In genomic region chr7:118704001-118704850, GRCm38 (mm10) we compare ENCODE assay signal across 8 mouse cellular contexts. TPM values are rescaled to one million over a fixed set of nuclear protein-coding genes. Genes with fewer than 3 reads are reported as not detected.
DNase-seq lines count a peak whose midpoint lies in the region; ATAC-seq and TF ChIP-seq lines count a peak whose summit lies in the region.

No protein-coding gene starts in this region.

- peak overlapping the region; percentile 61; the same call in 1 of the 2 replicates for H3K4me3 ChIP-seq in kidney, postnatal 0 days (replicated peaks; ENCODE audit: low read depth, low read length)
- H3K4me3 ChIP-seq in embryonic facial prominence, embryonic 11.5 days (ENCODE audit: low read depth, low read length) = peak overlapping the region; percentile 90
- H3K4me3 ChIP-seq in intestine, postnatal 0 days (ENCODE audit: low read depth, low read length) = peak overlapping the region; percentile 61
- H3K4me3 ChIP-seq in neural tube, embryonic 14.5 days (ENCODE audit: low read depth, low read length) = peak overlapping the region; percentile 90

- intact Hi-C loops in left cerebral cortex, postnatal 25 days (cut with DNase I) = no loop called here

- H3K4me1 ChIP-seq in kidney, postnatal 0 days (replicated peaks; ENCODE audit: insufficient read depth, low read length) = peaks cover 3% of the 10 kb centered on the region; the same call in 1 of the 2 replicates
- peaks cover 2% of the 10 kb centered on the region; the same call in 1 of the 2 replicates for H3K4me1 ChIP-seq in embryonic facial prominence, embryonic 11.5 days (ENCODE audit: control insufficient read depth, insufficient read depth, low read length)
- peaks cover 4% of the 10 kb centered on the region; the same call in 1 of the 2 replicates for H3K4me1 ChIP-seq in intestine, postnatal 0 days (replicated peaks; ENCODE audit: control insufficient read depth, insufficient read depth, low read length)
- H3K4me1 ChIP-seq in neural tube, embryonic 14.5 days (ENCODE audit: control insufficient read depth, insufficient read depth, low read length) = peaks cover 19% of the 10 kb centered on the region

- peak; percentile 38 for DNase-seq in kidney, postnatal 0 days (ENCODE audit: low spot score)
- DNase-seq in kidney, postnatal 14 days = no peak
- no peak for DNase-seq in embryonic facial prominence, embryonic 11.5 days (ENCODE audit: low spot score)
- no peak for DNase-seq in left cerebral cortex, postnatal 25 days (ENCODE audit: low spot score in 2 of 2)
- no peak for DNase-seq in adrenal gland, postnatal 36 days

- no peak for TF ChIP-seq CTCF in kidney, postnatal 0 days (IDR thresholded peaks at IDR 0.05; ENCODE audit: low read depth)
- no peak for TF ChIP-seq CTCF in intestine, postnatal 0 days (IDR thresholded peaks at IDR 0.05; ENCODE audit: low read depth)

- no peaks in the 10 kb centered on the region for H3K27me3 ChIP-seq in kidney, postnatal 0 days (ENCODE audit: insufficient read depth, low read length)
- H3K27me3 ChIP-seq in embryonic facial prominence, embryonic 11.5 days (ENCODE audit: control insufficient read depth, insufficient read depth, low read length) = no peaks in the 10 kb centered on the region
- H3K27me3 ChIP-seq in intestine, postnatal 0 days (replicated peaks; ENCODE audit: control insufficient read depth, insufficient read depth, low read length) = no peaks in the 10 kb centered on the region
- peaks cover 4% of the 10 kb centered on the region; the same call in 1 of the 2 replicates for H3K27me3 ChIP-seq in neural tube, embryonic 14.5 days (ENCODE audit: control insufficient read depth, insufficient read depth, low read length)

- no peaks in the 10 kb centered on the region for H3K36me3 ChIP-seq in kidney, postnatal 0 days (ENCODE audit: insufficient read depth, low read length)
- H3K36me3 ChIP-seq in embryonic facial prominence, embryonic 11.5 days (replicated peaks; ENCODE audit: control insufficient read depth, insufficient read depth, low read depth, low read length) = no peaks in the 10 kb centered on the region
- H3K36me3 ChIP-seq in intestine, postnatal 0 days (ENCODE audit: control insufficient read depth, insufficient read depth) = no peaks in the 10 kb centered on the region
- no peaks in the 10 kb centered on the region for H3K36me3 ChIP-seq in neural tube, embryonic 14.5 days (ENCODE audit: control insufficient read depth, insufficient read depth, low read length)

- H3K27ac ChIP-seq in kidney, postnatal 0 days = peak overlapping the region; percentile 88; the same call in 1 of the 2 replicates
- H3K27ac ChIP-seq in embryonic facial prominence, embryonic 11.5 days (replicated peaks; ENCODE audit: low read depth, low read length) = no peak overlapping the region
- peak overlapping the region; percentile 87 for H3K27ac ChIP-seq in intestine, postnatal 0 days (ENCODE audit: low read depth, low read length)
- H3K27ac ChIP-seq in neural tube, embryonic 14.5 days (ENCODE audit: low read depth, low read length) = no peak overlapping the region

- ATAC-seq in kidney, postnatal 0 days (replicated peaks; ENCODE audit: low FRiP score, low read depth) = no peak
- ATAC-seq in embryonic facial prominence, embryonic 11.5 days (replicated peaks; ENCODE audit: insufficient number of reproducible peaks, low FRiP score, low TSS enrichment, low read depth) = no peak
- peak; percentile 22 for ATAC-seq in intestine, postnatal 0 days
- no peak for ATAC-seq in neural tube, embryonic 14.5 days (ENCODE audit: low read depth)
- ATAC-seq in frontal cortex, adult (ENCODE audit: low TSS enrichment) = no peak

- WGBS in kidney, postnatal 0 days = 63% methylated on average over 9 of the region's 9 CpGs
- WGBS in embryonic facial prominence, embryonic 11.5 days = 83% methylated on average over 9 of the region's 9 CpGs
- WGBS in intestine, postnatal 0 days = 48% methylated on average over 9 of the region's 9 CpGs
- 73% methylated on average over 9 of the region's 9 CpGs for WGBS in neural tube, embryonic 14.5 days

- H3K9ac ChIP-seq in kidney, postnatal 0 days (ENCODE audit: low read depth, low read length) = 0 out of 2 replicates have a peak overlapping the region, but pooled peaks have one; percentile 18
- no peak overlapping the region for H3K9ac ChIP-seq in embryonic facial prominence, embryonic 11.5 days (replicated peaks; ENCODE audit: low read length)
- H3K9ac ChIP-seq in intestine, postnatal 0 days (ENCODE audit: low read depth, low read length) = no peak overlapping the region
- H3K9ac ChIP-seq in neural tube, embryonic 14.5 days (replicated peaks; ENCODE audit: low read depth, low read length) = no peak overlapping the region

- peak overlapping the region; percentile 82 for H3K4me2 ChIP-seq in kidney, postnatal 0 days (ENCODE audit: low read length)
- H3K4me2 ChIP-seq in embryonic facial prominence, embryonic 11.5 days (ENCODE audit: low read depth, low read length) = peak overlapping the region; percentile 19; the same call in 1 of the 2 replicates
- peak overlapping the region; percentile 90 for H3K4me2 ChIP-seq in intestine, postnatal 0 days (replicated peaks; ENCODE audit: low read depth)
- H3K4me2 ChIP-seq in neural tube, embryonic 14.5 days (ENCODE audit: low read depth, low read length) = peak overlapping the region; percentile 63

- H3K9me3 ChIP-seq in kidney, postnatal 0 days (replicated peaks; ENCODE audit: low read length) = no peaks in the 10 kb centered on the region
- H3K9me3 ChIP-seq in embryonic facial prominence, embryonic 11.5 days (replicated peaks; ENCODE audit: control insufficient read depth, low read length) = no peaks in the 10 kb centered on the region
- no peaks in the 10 kb centered on the region for H3K9me3 ChIP-seq in intestine, postnatal 0 days (ENCODE audit: control insufficient read depth)
- no peaks in the 10 kb centered on the region for H3K9me3 ChIP-seq in neural tube, embryonic 14.5 days (ENCODE audit: control insufficient read depth, low read length)

RNA-seq across cellular contexts. Expression of gene Gde1, which starts 1.4 kb away (rescaled TPM):
- polyA plus RNA-seq in kidney, postnatal 0 days (2015; fragmentation: Nextera tagmentation; extraction: Ambion mirVana) = 139 and 148 TPM in 2 replicates
- 81.1 and 87.4 TPM in 2 replicates for polyA plus RNA-seq in embryonic facial prominence, embryonic 11.5 days (2014; fragmentation: Nextera tagmentation; extraction: Ambion mirVana)
- polyA plus RNA-seq in intestine, postnatal 0 days (2015; fragmentation: Nextera tagmentation; extraction: Ambion mirVana) = 120 and 136 TPM in 2 replicates
- polyA plus RNA-seq in neural tube, embryonic 14.5 days (2014; fragmentation: Nextera tagmentation; extraction: Ambion mirVana) = 248 and 255 TPM in 2 replicates
- 100 to 1,000 TPM; 288 TPM for total RNA-seq in left cerebral cortex, postnatal 25 days (2021)
- total RNA-seq in adrenal gland, postnatal 36 days (2021) = 100 to 1,000 TPM; 132 to 137 TPM

RNA-seq across cellular contexts. Expression of gene Ccp110, which starts 8.1 kb away (rescaled TPM):
- 6.8 and 8.1 TPM in 2 replicates for polyA plus RNA-seq in kidney, postnatal 0 days (2015; fragmentation: Nextera tagmentation; extraction: Ambion mirVana)
- polyA plus RNA-seq in embryonic facial prominence, embryonic 11.5 days (2014; fragmentation: Nextera tagmentation; extraction: Ambion mirVana) = 19.0 and 21.4 TPM in 2 replicates
- 2.8 and 3.1 TPM in 2 replicates for polyA plus RNA-seq in intestine, postnatal 0 days (2015; fragmentation: Nextera tagmentation; extraction: Ambion mirVana)
- polyA plus RNA-seq in neural tube, embryonic 14.5 days (2014; fragmentation: Nextera tagmentation; extraction: Ambion mirVana) = 19.6 and 20.9 TPM in 2 replicates
- 10 to 100 TPM; 44.5 to 47.7 TPM for total RNA-seq in left cerebral cortex, postnatal 25 days (2021)
- 1 to 10 TPM; 7.1 to 7.7 TPM for total RNA-seq in adrenal gland, postnatal 36 days (2021)

RNA-seq across cellular contexts. Expression of gene Vps35l, which starts 35.8 kb away (rescaled TPM):
- 59.0 and 63.9 TPM in 2 replicates for polyA plus RNA-seq in kidney, postnatal 0 days (2015; fragmentation: Nextera tagmentation; extraction: Ambion mirVana)
- polyA plus RNA-seq in embryonic facial prominence, embryonic 11.5 days (2014; fragmentation: Nextera tagmentation; extraction: Ambion mirVana) = 76.3 and 79.5 TPM in 2 replicates
- polyA plus RNA-seq in intestine, postnatal 0 days (2015; fragmentation: Nextera tagmentation; extraction: Ambion mirVana) = 55.3 and 57.8 TPM in 2 replicates
- 88.8 and 107 TPM in 2 replicates for polyA plus RNA-seq in neural tube, embryonic 14.5 days (2014; fragmentation: Nextera tagmentation; extraction: Ambion mirVana)
- 10 to 100 TPM; 51.2 to 58.2 TPM for total RNA-seq in left cerebral cortex, postnatal 25 days (2021)
- 10 to 100 TPM; 54.7 to 66.0 TPM for total RNA-seq in adrenal gland, postnatal 36 days (2021)

Comparison
In these comparisons a context has a peak if more than half of its experiments do, and no peak if none do; other contexts are left out.
1. H3K27ac ChIP-seq: peak in kidney, postnatal 0 days (single experiment) and intestine, postnatal 0 days (single experiment); none in embryonic facial prominence, embryonic 11.5 days (single experiment) and neural tube, embryonic 14.5 days (single experiment).
2. H3K4me2 ChIP-seq: peak in every context shown above with its lines; median percentile 90 in intestine, postnatal 0 days; 82 in kidney, postnatal 0 days; 63 in neural tube, embryonic 14.5 days; 19 in embryonic facial prominence, embryonic 11.5 days.
3. Peak in every context shown above with its lines, with median percentiles within 50 percentile points of each other: H3K4me3 ChIP-seq.